Mouse (Mus musculus) cerebellum, adult 11 months (tissue): Measurements from ENCODE around the gene Tpte.
"Not testable (repeated sequence)": the region's sequence is repeated elsewhere in the genome, so short reads cannot be mapped to it uniquely, and the experiment has no call there.

Experiments
- DNase-seq: peaks from one replicate; pipeline ENCODE4 v3.0.0; 2022

Tpte gene

GRCm38 (mm10) chr8:22282999-22283491 lies at the start of gene Tpte:
Gene Tpte, plus strand, starts transcription at chr8:22283441.
- no peak for DNase-seq

GRCm38 (mm10) chr8:22242986-22243385 lies 40.3 kb upstream of the Tpte start:
- DNase-seq: no peak

GRCm38 (mm10) chr8:22245663-22246062 lies 37.6 kb upstream of the Tpte start:
- no peak for DNase-seq

- DNase-seq: no peak
These were observed 35.3 kb upstream of the Tpte start for GRCm38 (mm10) chr8:22247956-22248355.

GRCm38 (mm10) chr8:22249080-22249479 lies 34.2 kb upstream of the Tpte start:
- DNase-seq: no peak

GRCm38 (mm10) chr8:22258946-22259450 lies 24.2 kb upstream of the Tpte start:
- DNase-seq: no peak

GRCm38 (mm10) chr8:22259531-22259930 lies 23.7 kb upstream of the Tpte start:
- DNase-seq: no peak

- DNase-seq: no peak
These were observed 23.0 kb upstream of the Tpte start for GRCm38 (mm10) chr8:22260091-22260722.

GRCm38 (mm10) chr8:22262267-22262666 lies 21.0 kb upstream of the Tpte start:
- no peak for DNase-seq

- no peak for DNase-seq
These were observed 18.9 kb upstream of the Tpte start for GRCm38 (mm10) chr8:22264292-22264691.

GRCm38 (mm10) chr8:22264787-22265186 lies 18.5 kb upstream of the Tpte start:
- no peak for DNase-seq

GRCm38 (mm10) chr8:22265194-22265593 lies 18.0 kb upstream of the Tpte start:
- no peak for DNase-seq

GRCm38 (mm10) chr8:22266809-22267208 lies 16.4 kb upstream of the Tpte start:
- no peak for DNase-seq

GRCm38 (mm10) chr8:22273142-22273541 lies 10.1 kb upstream of the Tpte start:
- DNase-seq: no peak

GRCm38 (mm10) chr8:22274641-22275040 lies 8.6 kb upstream of the Tpte start:
- no peak for DNase-seq

GRCm38 (mm10) chr8:22302326-22302725 lies 19.1 kb downstream of the Tpte start:
- DNase-seq: no peak

GRCm38 (mm10) chr8:22302896-22303306 lies 19.7 kb downstream of the Tpte start:
- DNase-seq: no peak

- DNase-seq: not testable (repeated sequence)
These were observed 20.8 kb downstream of the Tpte start for GRCm38 (mm10) chr8:22304045-22304444.

GRCm38 (mm10) chr8:22306999-22307398 lies 23.8 kb downstream of the Tpte start:
- DNase-seq: no peak

GRCm38 (mm10) chr8:22311446-22311845 lies 28.2 kb downstream of the Tpte start:
- no peak for DNase-seq

GRCm38 (mm10) chr8:22335426-22335825 lies 52.2 kb downstream of the Tpte start:
- DNase-seq: no peak

- DNase-seq: no peak
These were observed 76.1 kb downstream of the Tpte start for GRCm38 (mm10) chr8:22359359-22359758.

- DNase-seq: no peak
These were observed 76.6 kb downstream of the Tpte start for GRCm38 (mm10) chr8:22359882-22360281.

- DNase-seq: no peak
These were observed 93.1 kb downstream of the Tpte start for GRCm38 (mm10) chr8:22376311-22376710.

GRCm38 (mm10) chr8:22376903-22377302 lies 93.7 kb downstream of the Tpte start:
- no peak for DNase-seq
